In the genomic region with DNA sequence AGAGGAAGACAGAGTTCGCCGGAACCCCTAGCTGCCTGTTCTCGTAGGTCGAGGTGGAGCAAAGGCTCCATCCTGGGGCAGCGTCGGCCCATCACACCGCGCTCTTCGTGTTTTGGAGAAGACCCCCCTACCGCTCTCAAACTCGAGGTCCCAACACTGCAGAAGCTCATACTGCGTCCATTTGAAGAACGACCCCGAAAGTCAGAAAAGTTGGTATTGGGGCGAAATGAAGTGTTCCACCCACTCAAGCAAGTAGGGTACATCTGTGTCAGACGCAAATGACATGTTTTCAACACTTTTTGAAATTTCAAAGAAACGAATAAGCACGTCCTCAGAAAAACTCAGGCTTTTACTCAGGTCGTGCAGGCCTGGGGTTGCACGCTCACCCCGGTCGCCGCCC, we compare ENCODE assay signal across 1 mouse cellular context.
A peak's percentile ranks its signal among the peaks of the same experiment; 100 is the strongest.
TF ChIP-seq lines count a peak whose summit lies in the region.

No protein-coding gene starts in this region.

TF ChIP-seq in MEL, 35 proteins besides CTCF, POLR2A, EP300 and RAD21:
- TF ChIP-seq MYB (IDR thresholded peaks at IDR 0.05; ENCODE audit: low read depth, low read length) (no peak), ETS1 (IDR thresholded peaks at IDR 0.05; ENCODE audit: low read depth, low read length) (no peak), USF1 (IDR thresholded peaks at IDR 0.05; ENCODE audit: low read depth, low read length) (no peak), MAX (IDR thresholded peaks at IDR 0.05; ENCODE audit: low read length) (no peak; the same call in 1 of the 2 replicates), ZKSCAN1 (IDR thresholded peaks at IDR 0.05; ENCODE audit: low read depth, low read length) (no peak), MAZ (IDR thresholded peaks at IDR 0.05; ENCODE audit: low read depth, low read length) (0 out of 2 replicates have a peak, but pooled peaks have one; percentile 9), E2F4 (IDR thresholded peaks at IDR 0.05; ENCODE audit: borderline replicate concordance, low read depth, low read length) (no peak), NRF1 (IDR thresholded peaks at IDR 0.05; ENCODE audit: insufficient read depth, low read depth, low read length, poor library complexity, severe bottlenecking) (no peak), SMC3 (IDR thresholded peaks at IDR 0.05; ENCODE audit: low read depth, low read length) (no peak), ZMIZ1 (IDR thresholded peaks at IDR 0.05; ENCODE audit: low read depth, low read length) (no peak; the same call in 1 of the 2 replicates), BHLHE40 (IDR thresholded peaks at IDR 0.05; ENCODE audit: borderline replicate concordance, low read depth, low read length) (no peak), TCF12 (IDR thresholded peaks at IDR 0.05; ENCODE audit: low read depth, low read length) (no peak), JUND (IDR thresholded peaks at IDR 0.05; ENCODE audit: low read depth, low read length) (no peak), NELFE (IDR thresholded peaks at IDR 0.05; ENCODE audit: low read depth, low read length) (peak; percentile 38), MYC (IDR thresholded peaks at IDR 0.05; ENCODE audit: low read depth, low read length) (0 out of 2 replicates have a peak, but pooled peaks have one; percentile 51), MXI1 (IDR thresholded peaks at IDR 0.05; ENCODE audit: low read depth, low read length) (no peak)
